Mouse (Mus musculus) testis, postnatal 14 days (tissue): ENCODE measurements around the gene Limd2.

Experiments used
- DNase-seq: peaks from one replicate; pipeline ENCODE4 v3.0.0; 2021; ENCODE audit warnings: low spot score

The Limd2 gene

GRCm38 (mm10) chr11:106173228-106173627 is 12.6 kb upstream of the Limd2 start:
- no peak for DNase-seq

- no peak for DNase-seq
Observed at GRCm38 (mm10) chr11:106170807-106171206, 10.1 kb upstream of the Limd2 start.

GRCm38 (mm10) chr11:106167435-106167834 is 6.8 kb upstream of the Limd2 start:
- DNase-seq: no peak

GRCm38 (mm10) chr11:106164601-106165180 is 4.0 kb upstream of the Limd2 start:
- no peak for DNase-seq

GRCm38 (mm10) chr11:106163546-106163945 is 2.9 kb upstream of the Limd2 start:
- no peak for DNase-seq

GRCm38 (mm10) chr11:106162237-106162636 is 1.6 kb upstream of the Limd2 start:
- no peak for DNase-seq

GRCm38 (mm10) chr11:106159921-106160840 is 479 bp downstream of the Limd2 start:
- peak; percentile 71 for DNase-seq

GRCm38 (mm10) chr11:106159216-106159920 is 1.3 kb downstream of the Limd2 start:
- DNase-seq: peak; percentile 62

GRCm38 (mm10) chr11:106158930-106159215 is 1.8 kb downstream of the Limd2 start:
- DNase-seq: no peak

- no peak for DNase-seq
Observed at GRCm38 (mm10) chr11:106158081-106158929, 2.4 kb downstream of the Limd2 start.

- no peak for DNase-seq
Observed at GRCm38 (mm10) chr11:106157154-106157553, 3.5 kb downstream of the Limd2 start.

- no peak for DNase-seq
Observed at GRCm38 (mm10) chr11:106156257-106156656, 4.4 kb downstream of the Limd2 start.

GRCm38 (mm10) chr11:106155761-106156160 is 4.9 kb downstream of the Limd2 start:
- DNase-seq: no peak

- no peak for DNase-seq
Observed at GRCm38 (mm10) chr11:106154770-106155169, 5.9 kb downstream of the Limd2 start.

- DNase-seq: no peak
Observed at GRCm38 (mm10) chr11:106154091-106154490, 6.6 kb downstream of the Limd2 start.

GRCm38 (mm10) chr11:106152132-106152531 is 8.5 kb downstream of the Limd2 start:
- no peak for DNase-seq

GRCm38 (mm10) chr11:106151219-106151618 is 9.4 kb downstream of the Limd2 start:
- no peak for DNase-seq

- DNase-seq: peak; percentile 52
Observed at GRCm38 (mm10) chr11:106134580-106135528, 25.8 kb downstream of the Limd2 start.

- DNase-seq: no peak
Observed at GRCm38 (mm10) chr11:106132516-106132915, 28.1 kb downstream of the Limd2 start.

GRCm38 (mm10) chr11:106129477-106129876 is 31.2 kb downstream of the Limd2 start:
- no peak for DNase-seq
